ENCODE assay signal across 7 mouse cellular contexts in genomic region chr13:23585029-23585441, GRCm38 (mm10). TPM values are rescaled to one million over a fixed set of nuclear protein-coding genes. Genes with fewer than 3 reads are reported as not detected.
DNase-seq lines count a peak whose midpoint lies in the region; ATAC-seq and TF ChIP-seq lines count a peak whose summit lies in the region.

No protein-coding gene starts in this region.

- no peaks in the 10 kb centered on the region for H3K9me3 ChIP-seq in limb, embryonic 14.5 days (ENCODE audit: control insufficient read depth, low read length)
- H3K9me3 ChIP-seq in midbrain, embryonic 15.5 days, result no peaks in the 10 kb centered on the region

- ATAC-seq in granulocyte monocyte progenitor cell, adult 5-6 weeks (replicated peaks; ENCODE audit: poor library complexity, severe bottlenecking), result peak; percentile 20
- ATAC-seq in limb, embryonic 14.5 days (ENCODE audit: low FRiP score, low read depth), result no peak
- ATAC-seq in midbrain, embryonic 15.5 days (replicated peaks), result peak; percentile 15; the same call in 1 of the 2 replicates

- H3K4me3 ChIP-seq in limb, embryonic 14.5 days (replicated peaks; ENCODE audit: low read length), result peak overlapping the region; percentile 45
- peak overlapping the region; percentile 52 for H3K4me3 ChIP-seq in midbrain, embryonic 15.5 days

- WGBS in limb, embryonic 14.5 days, result under 1% methylated on average over 21 of the region's 21 CpGs
- WGBS in midbrain, embryonic 15.5 days, result under 1% methylated on average over 21 of the region's 21 CpGs

- TF ChIP-seq POLR2A in limb, embryonic 14.5 days (IDR thresholded peaks at IDR 0.05; ENCODE audit: borderline replicate concordance, extremely low read depth, insufficient read depth, insufficient read length), result peak; percentile 88; the same call in 1 of the 2 replicates

- DNase-seq in T-cell, adult 2 months (ENCODE audit: low spot score), result peak; percentile 76
- DNase-seq in embryo, embryonic 11 days, result peak; percentile 87
- peak; percentile 61 for DNase-seq in kidney, adult 11 months
- peak; percentile 78 for DNase-seq in limb, embryonic 14.5 days (ENCODE audit: low spot score)
- DNase-seq in spleen, postnatal 10 days (ENCODE audit: low spot score in 2 of 2), result peak; percentile 78 to 86

- peaks cover 25% of the 10 kb centered on the region for H3K4me1 ChIP-seq in limb, embryonic 14.5 days (ENCODE audit: control insufficient read depth, insufficient read depth, low read length)
- peaks cover 42% of the 10 kb centered on the region for H3K4me1 ChIP-seq in midbrain, embryonic 15.5 days

- H3K36me3 ChIP-seq in limb, embryonic 14.5 days (ENCODE audit: control insufficient read depth, insufficient read depth, low read length), result no peaks in the 10 kb centered on the region
- H3K36me3 ChIP-seq in midbrain, embryonic 15.5 days (replicated peaks), result no peaks in the 10 kb centered on the region

- peak overlapping the region; percentile 67 for H3K9ac ChIP-seq in limb, embryonic 14.5 days (ENCODE audit: low read depth, low read length, severe bottlenecking)
- peak overlapping the region; percentile 65 for H3K9ac ChIP-seq in midbrain, embryonic 15.5 days

- peak overlapping the region; percentile 94 for H3K27ac ChIP-seq in limb, embryonic 14.5 days (replicated peaks; ENCODE audit: low read depth, low read length)
- peak overlapping the region; percentile 93 for H3K27ac ChIP-seq in midbrain, embryonic 15.5 days

- H3K27me3 ChIP-seq in limb, embryonic 14.5 days (ENCODE audit: control insufficient read depth, insufficient read depth, low read length), result no peaks in the 10 kb centered on the region
- H3K27me3 ChIP-seq in midbrain, embryonic 15.5 days (replicated peaks), result no peaks in the 10 kb centered on the region

- H3K4me2 ChIP-seq in limb, embryonic 14.5 days (replicated peaks; ENCODE audit: low read depth, low read length, severe bottlenecking), result peak overlapping the region; percentile 80
- H3K4me2 ChIP-seq in midbrain, embryonic 15.5 days, result peak overlapping the region; percentile 84

RNA-seq across cellular contexts. Expression of gene Hist1h4d, which starts 3.6 kb away (rescaled TPM):
- total RNA-seq in granulocyte monocyte progenitor cell, adult 5-6 weeks (2014; fragmentation: Nextera tagmentation), result 116 and 278 TPM in 2 replicates
- total RNA-seq in granulocyte monocyte progenitor cell, adult 5-6 weeks (2017), result 929 and 1,118 TPM in 2 replicates
- polyA plus RNA-seq in limb, embryonic 14.5 days (2012; rRNA removed), result 9.4 and 9.8 TPM in 2 replicates
- 95.5 and 101 TPM in 2 replicates for polyA plus RNA-seq in limb, embryonic 14.5 days (2014; fragmentation: Nextera tagmentation; extraction: Ambion mirVana)
- polyA plus RNA-seq in midbrain, embryonic 15.5 days (2015; fragmentation: Nextera tagmentation; extraction: Ambion mirVana), result 34.2 and 34.9 TPM in 2 replicates

RNA-seq across cellular contexts. Expression of gene Hist1h3d, which starts 9.5 kb away (rescaled TPM):
- total RNA-seq in granulocyte monocyte progenitor cell, adult 5-6 weeks (2014; fragmentation: Nextera tagmentation), result 52.8 and 62.0 TPM in 2 replicates
- total RNA-seq in granulocyte monocyte progenitor cell, adult 5-6 weeks (2017), result 83.5 and 136 TPM in 2 replicates
- 30.0 and 33.8 TPM in 2 replicates for polyA plus RNA-seq in limb, embryonic 14.5 days (2012; rRNA removed)
- 6.8 and 10.4 TPM in 2 replicates for polyA plus RNA-seq in limb, embryonic 14.5 days (2014; fragmentation: Nextera tagmentation; extraction: Ambion mirVana)
- polyA plus RNA-seq in midbrain, embryonic 15.5 days (2015; fragmentation: Nextera tagmentation; extraction: Ambion mirVana), result 0.82 and 1.2 TPM in 2 replicates

RNA-seq across cellular contexts. Expression of gene Hist1h2ad, which starts 10.9 kb away (rescaled TPM):
- not detected in 2 replicates for total RNA-seq in granulocyte monocyte progenitor cell, adult 5-6 weeks (2014; fragmentation: Nextera tagmentation)
- total RNA-seq in granulocyte monocyte progenitor cell, adult 5-6 weeks (2017), result 685 and 1,721 TPM in 2 replicates
- 6.1 and 13.9 TPM in 2 replicates for polyA plus RNA-seq in limb, embryonic 14.5 days (2012; rRNA removed)
- 1.2 and 5.3 TPM in 2 replicates for polyA plus RNA-seq in limb, embryonic 14.5 days (2014; fragmentation: Nextera tagmentation; extraction: Ambion mirVana)
- polyA plus RNA-seq in midbrain, embryonic 15.5 days (2015; fragmentation: Nextera tagmentation; extraction: Ambion mirVana), result 1.6 TPM in 1 of 2 replicates, not detected in the other

RNA-seq across cellular contexts. Expression of gene Hist1h2bf, which starts 11.0 kb away (rescaled TPM):
- total RNA-seq in granulocyte monocyte progenitor cell, adult 5-6 weeks (2014; fragmentation: Nextera tagmentation), result 148 and 188 TPM in 2 replicates
- total RNA-seq in granulocyte monocyte progenitor cell, adult 5-6 weeks (2017), result 453 and 461 TPM in 2 replicates
- polyA plus RNA-seq in limb, embryonic 14.5 days (2012; rRNA removed), result 17.8 and 25.9 TPM in 2 replicates
- polyA plus RNA-seq in limb, embryonic 14.5 days (2014; fragmentation: Nextera tagmentation; extraction: Ambion mirVana), result 5.3 and 8.5 TPM in 2 replicates
- 1.3 and 1.5 TPM in 2 replicates for polyA plus RNA-seq in midbrain, embryonic 15.5 days (2015; fragmentation: Nextera tagmentation; extraction: Ambion mirVana)

RNA-seq across cellular contexts. Expression of gene Hist1h2bg, which starts 13.8 kb away (rescaled TPM):
- total RNA-seq in granulocyte monocyte progenitor cell, adult 5-6 weeks (2014; fragmentation: Nextera tagmentation), result 160 and 268 TPM in 2 replicates
- total RNA-seq in granulocyte monocyte progenitor cell, adult 5-6 weeks (2017), result 1,365 and 1,429 TPM in 2 replicates
- polyA plus RNA-seq in limb, embryonic 14.5 days (2012; rRNA removed), result 38.9 and 60.8 TPM in 2 replicates
- polyA plus RNA-seq in limb, embryonic 14.5 days (2014; fragmentation: Nextera tagmentation; extraction: Ambion mirVana), result 6.9 and 10.0 TPM in 2 replicates
- polyA plus RNA-seq in midbrain, embryonic 15.5 days (2015; fragmentation: Nextera tagmentation; extraction: Ambion mirVana), result 2.6 and 4.0 TPM in 2 replicates
